Mouse (Mus musculus): ENCODE data around the gene B3gnt4.

Gene B3gnt4

GRCm38 (mm10) chr5:123525916-123526495, 15.7 kb downstream of the B3gnt4 start:
- in situ Hi-C loops (cut with MboI, MseI), result loop anchor here (5.0 kb wide), 1 partner anchor 51 kb away; no protein-coding TSS in a partner anchor

GRCm38 (mm10) chr5:123528641-123529040, 18.4 kb downstream of the B3gnt4 start:
- in situ Hi-C loops (cut with MboI, MseI), result loop anchor here (5.0 kb wide), 1 partner anchor 49 kb away; no protein-coding TSS in a partner anchor

GRCm38 (mm10) chr5:123530056-123530455, 19.8 kb downstream of the B3gnt4 start:
- in situ Hi-C loops (cut with MboI, MseI), result no loop called here

GRCm38 (mm10) chr5:123533801-123534200, 23.5 kb downstream of the B3gnt4 start:
- in situ Hi-C loops (cut with MboI, MseI), result no loop called here

- in situ Hi-C loops (cut with MboI, MseI), result no loop called here
These were observed 45.4 kb downstream of the B3gnt4 start for GRCm38 (mm10) chr5:123555693-123556092.

- in situ Hi-C loops (cut with MboI, MseI), result no loop called here
These were observed 46.2 kb downstream of the B3gnt4 start for GRCm38 (mm10) chr5:123556451-123556850.

GRCm38 (mm10) chr5:123559588-123559987, 49.3 kb downstream of the B3gnt4 start:
- in situ Hi-C loops (cut with MboI, MseI), result no loop called here

- in situ Hi-C loops (cut with MboI, MseI), result no loop called here
These were observed 50.9 kb downstream of the B3gnt4 start for GRCm38 (mm10) chr5:123561128-123561527.
